Mouse (Mus musculus): ENCODE results near the gene Itga5. TPM values are rescaled to one million over a fixed set of nuclear protein-coding genes. Genes with fewer than 3 reads are reported as not detected.

Itga5 gene
- polyA plus RNA-seq, 1 experiment, result 34.3 TPM

DNA sequence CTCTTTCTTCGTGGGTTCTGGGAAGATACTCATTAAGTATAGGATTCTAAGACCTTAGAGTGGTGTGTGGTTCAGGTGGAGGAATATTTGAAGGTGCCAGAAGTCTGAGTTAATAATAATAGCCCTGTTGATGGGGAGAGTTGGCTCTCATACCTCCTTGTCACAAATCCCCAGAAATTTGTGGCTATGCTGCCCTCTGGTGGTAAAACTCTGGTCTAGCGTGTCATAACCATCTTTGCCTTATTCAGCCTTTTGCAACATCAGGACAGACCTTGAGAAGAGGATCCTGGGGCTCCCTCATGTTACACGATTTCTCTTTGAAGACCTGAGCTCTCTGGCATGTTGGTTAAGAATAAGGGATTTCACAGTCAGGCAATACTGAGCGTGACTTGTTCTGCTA is 24.1 kb downstream of the Itga5 start:
- peak; percentile 49 for DNase-seq
- Histone ChIP-seq H3K4me3 (replicated peaks; ENCODE audit: extremely low read depth, low read depth, low read length) (no peak overlapping the region), H3K4me1 (ENCODE audit: control insufficient read depth, insufficient read depth, low read length) (0 out of 2 replicates have a peak, but pooled peaks cover 2% of the 10 kb centered on the region)
- TF ChIP-seq CTCF (IDR thresholded peaks at IDR 0.05; ENCODE audit: insufficient read depth, low read length) (peak; percentile 29; the same call in 1 of the 2 replicates), POLR2A (IDR thresholded peaks at IDR 0.05; ENCODE audit: borderline replicate concordance, extremely low read depth, low read depth, low read length) (no peak)
- 21% methylated on average over 4 of the region's 4 CpGs for WGBS

DNA sequence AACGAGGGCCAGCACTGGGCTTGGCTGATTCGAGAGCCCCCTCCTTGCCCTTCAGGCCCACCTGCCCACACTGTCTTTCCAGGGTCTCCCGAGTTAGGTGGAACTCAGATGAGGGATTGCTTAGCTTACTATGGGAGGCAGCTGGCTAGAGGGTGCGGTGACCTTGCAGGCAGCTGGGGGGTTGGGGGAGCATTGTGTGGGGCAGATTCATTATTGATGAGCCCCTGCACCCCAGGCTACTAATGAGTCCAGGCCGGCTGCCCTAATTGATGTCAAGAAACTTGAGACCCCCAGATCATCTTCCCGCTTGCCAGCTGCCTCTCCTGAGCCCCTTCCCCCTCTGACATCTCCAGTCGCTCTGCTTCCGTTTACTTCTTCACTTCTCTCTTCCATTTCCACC is 25.0 kb downstream of the Itga5 start:
- TF ChIP-seq CTCF (IDR thresholded peaks at IDR 0.05; ENCODE audit: insufficient read depth, low read length), result no peak
- TF ChIP-seq POLR2A (IDR thresholded peaks at IDR 0.05; ENCODE audit: borderline replicate concordance, extremely low read depth, low read depth, low read length), result no peak
- DNase-seq, result no peak
- 0 out of 2 replicates have a peak, but pooled peaks cover 2% of the 10 kb centered on the region for H3K4me1 ChIP-seq (ENCODE audit: control insufficient read depth, insufficient read depth, low read length)
- H3K4me3 ChIP-seq (replicated peaks; ENCODE audit: extremely low read depth, low read depth, low read length), result no peak overlapping the region
- 62% methylated on average over 8 of the region's 8 CpGs for WGBS

DNA sequence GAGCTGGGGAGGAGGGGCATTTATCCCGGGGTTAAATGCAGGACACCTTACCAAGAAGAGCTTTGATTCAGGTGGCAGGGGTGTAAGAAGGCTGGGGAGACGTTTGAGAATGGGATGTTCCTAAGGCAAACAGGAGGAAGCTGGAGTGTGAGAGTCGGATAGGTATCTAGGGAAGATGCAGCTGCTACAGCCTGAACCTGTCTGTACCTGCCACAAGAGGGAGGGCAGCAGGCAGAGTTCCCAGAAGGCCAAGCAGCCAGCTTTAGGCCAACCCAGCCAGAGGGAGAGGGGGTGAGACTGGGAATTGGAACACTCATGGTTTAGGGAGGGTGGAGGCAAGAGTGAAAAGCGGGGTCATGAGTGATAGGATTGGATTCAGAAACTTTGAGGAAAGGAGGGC is 25.8 kb downstream of the Itga5 start:
- Histone ChIP-seq H3K4me1 (ENCODE audit: control insufficient read depth, insufficient read depth, low read length) (0 out of 2 replicates have a peak, but pooled peaks cover 2% of the 10 kb centered on the region), H3K4me3 (replicated peaks; ENCODE audit: extremely low read depth, low read depth, low read length) (no peak overlapping the region)
- no peak for DNase-seq
- 29% methylated on average over 4 of the region's 4 CpGs for WGBS
- TF ChIP-seq POLR2A (IDR thresholded peaks at IDR 0.05; ENCODE audit: borderline replicate concordance, extremely low read depth, low read depth, low read length) (no peak), CTCF (IDR thresholded peaks at IDR 0.05; ENCODE audit: insufficient read depth, low read length) (no peak)

DNA sequence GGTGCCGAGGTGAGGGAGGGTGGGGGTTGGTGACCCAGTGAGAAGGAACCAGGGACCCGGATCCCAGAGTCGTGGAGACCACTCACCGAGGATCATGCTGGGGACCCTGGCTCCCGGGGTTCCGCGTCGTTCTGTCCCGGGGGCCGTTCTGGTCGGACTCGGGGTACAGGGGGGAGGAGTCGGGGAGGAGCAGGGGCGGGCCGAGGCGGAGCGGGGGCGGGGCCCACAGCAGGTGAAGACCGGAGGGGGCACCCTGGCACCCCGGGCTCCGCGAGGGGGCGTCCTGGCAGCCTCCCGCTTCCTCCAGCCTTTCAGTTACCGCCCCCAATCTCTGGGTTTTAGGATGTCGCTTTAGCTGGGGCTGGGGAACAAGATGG is 26.6 kb downstream of the Itga5 start, which contains the start of gene Zfp385a:
Gene Zfp385a (minus strand): TSS at position 133 of the 377 bp plus-strand sequence.
- TF ChIP-seq CTCF (IDR thresholded peaks at IDR 0.05; ENCODE audit: insufficient read depth, low read length) (no peak), POLR2A (IDR thresholded peaks at IDR 0.05; ENCODE audit: borderline replicate concordance, extremely low read depth, low read depth, low read length) (no peak)
- 2% methylated on average over 26 of the region's 26 CpGs for WGBS

DNA sequence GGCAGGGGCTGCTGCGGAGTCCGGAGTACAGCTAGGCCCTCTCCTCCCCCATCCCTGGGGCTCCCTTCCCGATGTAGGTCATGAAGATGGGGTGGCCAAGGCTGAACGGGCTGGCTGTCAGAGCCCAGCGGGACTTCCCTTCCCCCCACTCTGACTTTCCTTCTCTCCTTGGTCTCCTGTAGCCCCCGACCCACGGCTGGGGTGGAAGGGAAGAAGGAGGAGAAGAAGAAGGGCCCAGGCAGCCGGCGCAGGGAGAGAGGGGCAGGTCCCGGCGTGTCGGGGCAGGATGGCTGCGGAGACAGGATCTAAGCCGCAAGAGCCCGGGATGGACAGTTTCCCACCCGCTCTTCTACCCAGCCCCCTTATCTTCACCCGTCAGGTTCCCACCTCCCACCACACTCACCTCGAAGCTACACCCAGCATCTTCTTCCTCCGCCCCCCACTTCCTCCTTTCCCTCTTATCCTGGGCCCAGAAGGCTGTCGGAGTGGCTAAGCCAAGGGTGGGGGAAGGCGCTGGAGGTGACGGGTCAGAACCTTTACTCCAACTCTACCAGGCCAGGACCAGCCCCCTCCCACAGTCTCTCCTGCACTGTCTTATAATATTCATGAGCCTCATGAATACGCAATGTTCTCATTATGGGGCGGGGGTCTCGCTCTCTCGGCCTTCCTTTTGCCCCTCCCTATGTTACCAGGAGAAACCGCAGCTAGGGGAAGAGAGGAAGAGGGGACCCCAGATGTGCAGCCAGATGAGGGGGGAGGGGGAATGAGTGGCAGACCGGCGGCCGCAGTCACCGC is 27.2 kb downstream of the Itga5 start:
- DNase-seq, result no peak
- 14% methylated on average over 31 of the region's 31 CpGs for WGBS
- TF ChIP-seq CTCF (IDR thresholded peaks at IDR 0.05; ENCODE audit: insufficient read depth, low read length), result no peak
- no peak for TF ChIP-seq POLR2A (IDR thresholded peaks at IDR 0.05; ENCODE audit: borderline replicate concordance, extremely low read depth, low read depth, low read length)
- Histone ChIP-seq H3K4me1 (ENCODE audit: control insufficient read depth, insufficient read depth, low read length) (0 out of 2 replicates have a peak, but pooled peaks cover 2% of the 10 kb centered on the region), H3K4me3 (replicated peaks; ENCODE audit: extremely low read depth, low read depth, low read length) (peak overlapping the region; percentile 56)

More for the DNA sequence above, 26.6 kb downstream of the Itga5 start, which contains the start of gene Zfp385a:
- DNase-seq, result peak; percentile 43
- Histone ChIP-seq H3K4me1 (ENCODE audit: control insufficient read depth, insufficient read depth, low read length) (0 out of 2 replicates have a peak, but pooled peaks cover 2% of the 10 kb centered on the region), H3K4me3 (replicated peaks; ENCODE audit: extremely low read depth, low read depth, low read length) (peak within 1 kb of the TSS; percentile 56)

DNA sequence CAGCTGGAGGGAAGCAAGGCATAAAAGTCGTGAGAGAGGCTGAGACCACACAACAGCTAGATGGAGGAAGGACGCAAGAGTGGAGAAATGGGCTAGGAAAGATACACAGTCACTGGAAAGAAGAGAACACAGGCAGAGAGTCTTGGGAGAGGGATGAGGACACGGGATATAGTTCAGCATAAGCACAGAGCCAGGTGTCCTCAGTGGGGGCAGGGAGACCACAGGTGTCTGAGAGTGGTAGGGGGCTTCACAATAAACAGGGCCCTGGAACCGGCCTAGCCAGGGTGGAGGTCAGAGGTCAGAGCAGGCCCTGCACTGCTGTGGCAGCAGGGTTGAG is 27.8 kb downstream of the Itga5 start:
- Histone ChIP-seq H3K4me1 (ENCODE audit: control insufficient read depth, insufficient read depth, low read length) (0 out of 2 replicates have a peak, but pooled peaks cover 2% of the 10 kb centered on the region), H3K4me3 (replicated peaks; ENCODE audit: extremely low read depth, low read depth, low read length) (no peak overlapping the region)
- DNase-seq, result no peak
- WGBS, result 60% methylated on average over 4 of the region's 4 CpGs
- no peak for TF ChIP-seq CTCF (IDR thresholded peaks at IDR 0.05; ENCODE audit: insufficient read depth, low read length)
- TF ChIP-seq POLR2A (IDR thresholded peaks at IDR 0.05; ENCODE audit: borderline replicate concordance, extremely low read depth, low read depth, low read length), result no peak

DNA sequence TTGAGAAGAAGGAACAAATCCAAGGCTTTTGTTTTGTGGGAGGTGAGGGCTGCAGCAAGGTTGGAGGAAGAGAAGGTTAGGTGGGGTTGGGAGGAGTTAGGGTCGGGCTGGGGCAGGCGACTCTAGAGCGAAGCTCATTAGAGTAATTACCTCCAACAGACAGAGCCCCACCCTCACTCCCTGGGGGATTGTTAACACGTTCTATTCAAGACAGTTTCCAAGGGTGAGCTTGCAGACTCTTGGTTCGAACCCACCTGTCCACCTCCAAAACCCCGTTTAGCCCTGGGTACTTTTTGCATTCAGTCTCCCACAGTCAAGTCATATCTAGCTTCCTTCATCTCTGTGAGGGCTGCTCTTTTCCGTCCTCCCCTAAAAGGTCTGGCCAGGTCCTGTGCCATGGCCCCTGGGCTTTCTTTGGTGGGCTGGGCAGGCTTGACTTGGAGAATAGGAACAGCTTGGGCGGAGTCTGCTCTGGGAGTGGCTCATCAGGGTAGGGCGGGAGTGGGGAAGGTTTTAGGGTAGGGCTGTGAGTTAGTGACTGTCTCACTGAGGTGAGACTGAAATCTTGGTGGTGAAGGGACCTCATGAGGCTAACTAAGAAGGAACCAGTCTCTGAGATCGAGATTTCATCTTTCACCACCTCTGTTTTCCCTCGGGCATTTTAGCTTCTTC is 29.4 kb downstream of the Itga5 start:
- no peak for TF ChIP-seq CTCF (IDR thresholded peaks at IDR 0.05; ENCODE audit: insufficient read depth, low read length)
- no peak for TF ChIP-seq POLR2A (IDR thresholded peaks at IDR 0.05; ENCODE audit: borderline replicate concordance, extremely low read depth, low read depth, low read length)
- WGBS, result 34% methylated on average over 11 of the region's 11 CpGs
- Histone ChIP-seq H3K4me3 (replicated peaks; ENCODE audit: extremely low read depth, low read depth, low read length) (no peak overlapping the region), H3K4me1 (ENCODE audit: control insufficient read depth, insufficient read depth, low read length) (0 out of 2 replicates have a peak, but pooled peaks cover 2% of the 10 kb centered on the region)
- DNase-seq, result no peak

DNA sequence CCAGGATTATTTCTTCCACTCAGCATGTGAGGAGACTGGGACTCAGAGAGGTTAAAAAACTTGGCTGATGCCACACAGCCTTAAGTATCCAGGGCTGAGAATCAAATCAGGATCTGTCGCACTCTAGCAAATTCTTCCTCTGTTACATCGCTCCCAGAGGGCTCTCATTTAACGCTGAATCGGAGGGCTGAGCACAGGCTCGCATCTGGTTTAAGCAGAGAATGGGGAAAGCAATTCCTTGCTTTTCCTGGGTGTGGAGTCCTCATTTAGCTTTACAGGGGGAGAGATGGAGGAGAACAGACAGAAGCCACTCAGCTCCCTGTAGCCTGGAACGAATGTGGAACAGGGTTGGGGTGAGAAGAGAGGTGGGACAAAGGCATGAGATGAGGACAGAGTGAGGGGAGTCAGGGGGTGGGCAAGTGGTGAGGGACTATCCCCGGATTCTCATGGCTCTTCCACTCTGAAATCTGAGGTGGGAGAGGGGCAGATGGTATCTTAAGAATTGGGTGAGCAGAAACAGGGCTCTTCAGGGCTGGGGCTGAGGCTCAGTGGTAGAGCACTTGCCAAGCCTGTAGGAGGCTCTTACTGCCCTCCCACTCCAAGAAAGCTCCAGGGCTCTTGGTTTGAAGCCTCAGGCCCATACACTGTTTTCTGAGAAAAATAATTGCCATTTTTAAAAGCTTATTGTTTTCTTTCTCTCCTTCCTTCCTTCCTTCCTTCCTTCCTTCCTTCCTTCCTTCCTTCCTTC is 30.9 kb downstream of the Itga5 start:
- Histone ChIP-seq H3K4me1 (ENCODE audit: control insufficient read depth, insufficient read depth, low read length) (0 out of 2 replicates have a peak, but pooled peaks cover 2% of the 10 kb centered on the region), H3K4me3 (replicated peaks; ENCODE audit: extremely low read depth, low read depth, low read length) (no peak overlapping the region)
- WGBS, result 43% methylated on average over 7 of the region's 7 CpGs
- no peak for TF ChIP-seq CTCF (IDR thresholded peaks at IDR 0.05; ENCODE audit: insufficient read depth, low read length)
- TF ChIP-seq POLR2A (IDR thresholded peaks at IDR 0.05; ENCODE audit: borderline replicate concordance, extremely low read depth, low read depth, low read length), result no peak
- no peak for DNase-seq

DNA sequence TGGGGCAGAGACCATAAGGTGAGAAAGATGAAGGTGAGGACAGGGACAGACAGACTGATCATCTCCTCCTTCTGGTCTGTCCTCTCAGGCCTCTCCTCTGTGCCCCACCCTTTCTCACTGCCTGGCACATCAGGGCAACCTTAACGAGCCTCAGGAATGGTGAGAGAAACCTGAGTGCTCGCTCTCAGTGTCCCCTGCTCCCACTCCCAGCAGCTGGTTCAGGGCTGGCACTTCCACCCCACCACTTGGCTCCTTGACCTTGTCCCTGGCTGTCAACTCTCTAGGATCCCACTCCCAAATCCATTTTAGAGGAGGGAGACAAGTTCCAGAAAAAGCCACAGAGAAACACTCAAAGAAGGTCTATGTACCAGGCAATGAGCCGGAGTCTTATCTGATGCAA is 31.5 kb downstream of the Itga5 start:
- no peak for DNase-seq
- 0 out of 2 replicates have a peak, but pooled peaks cover 2% of the 10 kb centered on the region for H3K4me1 ChIP-seq (ENCODE audit: control insufficient read depth, insufficient read depth, low read length)
- WGBS, result 70% methylated on average over 3 of the region's 3 CpGs
- no peak for TF ChIP-seq POLR2A (IDR thresholded peaks at IDR 0.05; ENCODE audit: borderline replicate concordance, extremely low read depth, low read depth, low read length)
- TF ChIP-seq CTCF (IDR thresholded peaks at IDR 0.05; ENCODE audit: insufficient read depth, low read length), result no peak
- no peak overlapping the region for H3K4me3 ChIP-seq (replicated peaks; ENCODE audit: extremely low read depth, low read depth, low read length)

Data from lung, adult 2 months (tissue).